ENCODE assay signal across 26 mouse cellular contexts in genomic region chr11:83406391-83406790, GRCm38 (mm10). TPM values are rescaled to one million over a fixed set of nuclear protein-coding genes. Genes with fewer than 3 reads are reported as not detected.
A peak's percentile ranks its signal among the peaks of the same experiment; 100 is the strongest.
DNase-seq lines count a peak whose midpoint lies in the region; ATAC-seq lines count a peak whose summit lies in the region.
"Had no signal": no experiment of that assay in that cellular context is flagged by ENCODE, and none has a peak within 500 bp of the region (broad histone marks: within the 10 kb centered on the region; RNA-seq: fewer than 3 reads in every experiment).

No protein-coding gene starts in this region.

- H3K4me2 ChIP-seq in heart, embryonic 13.5 days, result no peak overlapping the region

- 43% methylated on average over 3 of the region's 3 CpGs for WGBS in heart, embryonic 13.5 days
- 70% methylated on average over 3 of the region's 3 CpGs for WGBS in hindbrain, embryonic 10.5 days

- 0 out of 2 replicates have a peak overlapping the region, but pooled peaks have one; percentile 24 for H3K9ac ChIP-seq in heart, embryonic 13.5 days

- intact Hi-C loops in left cerebral cortex, postnatal 36 days (cut with DNase I), result no loop called here

- peak; percentile 26; the same call in 1 of the 2 replicates for ATAC-seq in frontal cortex, adult (ENCODE audit: low TSS enrichment)
- no peak for ATAC-seq in heart, embryonic 13.5 days (ENCODE audit: extremely low read depth, insufficient number of reproducible peaks, low FRiP score, low TSS enrichment)
- ATAC-seq: activated CD4-positive, CD25-positive, alpha-beta regulatory T cell, adult 4 months; CD4-positive, CD25-positive, alpha-beta regulatory T cell, adult 4 months; Patski had no signal

- no peaks in the 10 kb centered on the region for H3K9me3 ChIP-seq in heart, embryonic 13.5 days
- H3K9me3 ChIP-seq in hindbrain, embryonic 10.5 days, result no peaks in the 10 kb centered on the region
- H3K9me3 ChIP-seq: G1E had no signal

- DNase-seq in frontal cortex, postnatal 25 days (ENCODE audit: low spot score in 2 of 2), result no peak
- DNase-seq in heart, postnatal 4 days, result no peak
- DNase-seq in brain, adult 2 months (ENCODE audit: low read depth, low spot score), result peak; percentile 69
- peak; percentile 66 for DNase-seq in telencephalon, adult 2 months (ENCODE audit: low read depth, low spot score)
- no peak for DNase-seq in hindbrain, embryonic 10.5 days (ENCODE audit: low spot score)
- DNase-seq in left cerebral cortex, postnatal 36 days (ENCODE audit: low spot score in 2 of 2), result no peak
- DNase-seq: adrenal gland, adult 8-10 months; adrenal gland, postnatal 25 days; B cell, adult 2 months; cerebellum, adult 11 months; cerebellum, adult 11-12 months; cerebellum, adult 18-20 months had no signal

- H3K4me1 ChIP-seq in heart, embryonic 13.5 days, result peaks cover 60% of the 10 kb centered on the region
- peaks cover 24% of the 10 kb centered on the region for H3K4me1 ChIP-seq in hindbrain, embryonic 10.5 days (replicated peaks)

- no peak overlapping the region for H3K27ac ChIP-seq in heart, embryonic 13.5 days (replicated peaks)
- no peak overlapping the region for H3K27ac ChIP-seq in hindbrain, embryonic 10.5 days

- peaks cover 31% of the 10 kb centered on the region for H3K36me3 ChIP-seq in heart, embryonic 13.5 days
- peaks cover 32% of the 10 kb centered on the region for H3K36me3 ChIP-seq in hindbrain, embryonic 10.5 days

- H3K27me3 ChIP-seq in heart, embryonic 13.5 days (replicated peaks), result peaks cover 11% of the 10 kb centered on the region; the same call in 1 of the 2 replicates
- H3K27me3 ChIP-seq in hindbrain, embryonic 10.5 days (ENCODE audit: insufficient read depth, poor library complexity, severe bottlenecking), result peaks cover 7% of the 10 kb centered on the region; the same call in 1 of the 2 replicates
- H3K27me3 ChIP-seq: Patski had no signal

- no peak overlapping the region for H3K4me3 ChIP-seq in heart, embryonic 13.5 days
- no peak overlapping the region for H3K4me3 ChIP-seq in hindbrain, embryonic 10.5 days

RNA-seq across cellular contexts. Expression of gene Rasl10b, which starts 2.5 kb away (rescaled TPM):
- 7.2 and 7.3 TPM in 2 replicates for polyA plus RNA-seq in heart, embryonic 13.5 days (2015; fragmentation: Nextera tagmentation; extraction: Ambion mirVana)
- 10 to 100 TPM; 31.5 to 32.3 TPM for total RNA-seq in heart, postnatal 4 days (2021)
- 4.3 and 11.1 TPM in 2 replicates for polyA plus RNA-seq in hindbrain, embryonic 10.5 days (2016; fragmentation: Nextera tagmentation; extraction: Ambion mirVana)
- total RNA-seq in left cerebral cortex, postnatal 36 days (2021), result 100 to 1,000 TPM; 255 to 263 TPM
- total RNA-seq: G1E, MEL had no signal
- polyA plus RNA-seq: activated CD4-positive, CD25-positive, alpha-beta regulatory T cell, adult 4 months; CD4-positive, CD25-positive, alpha-beta regulatory T cell, adult 4 months had no signal

RNA-seq across cellular contexts. Expression of gene Gas2l2, which starts 22.9 kb away (rescaled TPM):
- 0.11 TPM in 1 of 2 replicates, not detected in the other for polyA plus RNA-seq in heart, embryonic 13.5 days (2015; fragmentation: Nextera tagmentation; extraction: Ambion mirVana)
- total RNA-seq in heart, postnatal 4 days (2021), result not detected
- polyA plus RNA-seq in hindbrain, embryonic 10.5 days (2016; fragmentation: Nextera tagmentation; extraction: Ambion mirVana), result 0.27 and 0.39 TPM in 2 replicates
- not detected for total RNA-seq in left cerebral cortex, postnatal 36 days (2021)
- total RNA-seq: adrenal gland, adult 18-20 months; adrenal gland, adult 2 months; adrenal gland, postnatal 10 days; adrenal gland, postnatal 14 days; adrenal gland, postnatal 25 days; adrenal gland, postnatal 36 days; CH12.LX; MEL had no signal
- polyA plus RNA-seq: activated CD4-positive, CD25-positive, alpha-beta regulatory T cell, adult 4 months; adrenal gland, adult 2 months; C2C12; CD4-positive, CD25-positive, alpha-beta regulatory T cell, adult 4 months; G1E; Patski had no signal

RNA-seq across cellular contexts. Expression of gene 1700020L24Rik, which starts 31.1 kb away (rescaled TPM):
- 1.4 and 2.1 TPM in 2 replicates for polyA plus RNA-seq in heart, embryonic 13.5 days (2015; fragmentation: Nextera tagmentation; extraction: Ambion mirVana)
- under 1 TPM in 1 of 2 experiments, not detected in 1; 0.56 TPM for total RNA-seq in heart, postnatal 4 days (2021)
- 0.97 TPM in 1 of 2 replicates, not detected in the other for polyA plus RNA-seq in hindbrain, embryonic 10.5 days (2016; fragmentation: Nextera tagmentation; extraction: Ambion mirVana)
- under 1 TPM in 1 of 2 experiments, not detected in 1; 0.54 TPM for total RNA-seq in left cerebral cortex, postnatal 36 days (2021)
- total RNA-seq: G1E, MEL had no signal
- polyA plus RNA-seq: G1E had no signal

RNA-seq across cellular contexts. Expression of gene Mmp28, which starts 56.5 kb away (rescaled TPM):
- polyA plus RNA-seq in heart, embryonic 13.5 days (2015; fragmentation: Nextera tagmentation; extraction: Ambion mirVana), result 2.5 and 2.7 TPM in 2 replicates
- total RNA-seq in heart, postnatal 4 days (2021), result 1 to 10 TPM; 7.0 to 7.1 TPM
- 1.1 and 1.3 TPM in 2 replicates for polyA plus RNA-seq in hindbrain, embryonic 10.5 days (2016; fragmentation: Nextera tagmentation; extraction: Ambion mirVana)
- total RNA-seq in left cerebral cortex, postnatal 36 days (2021), result 1 to 10 TPM; 3.5 to 5.1 TPM
- total RNA-seq: MEL had no signal
- polyA plus RNA-seq: activated CD4-positive, CD25-positive, alpha-beta regulatory T cell, adult 4 months; CD4-positive, CD25-positive, alpha-beta regulatory T cell, adult 4 months; G1E had no signal

Comparison
In these comparisons a context has a peak if more than half of its experiments do, and no peak if none do; other contexts are left out.
1. DNase-seq: peak in brain, adult 2 months (single experiment) and telencephalon, adult 2 months (single experiment); none in frontal cortex, postnatal 25 days (0 of 2), heart, postnatal 4 days (single experiment), hindbrain, embryonic 10.5 days (single experiment) and left cerebral cortex, postnatal 36 days (0 of 2).
2. RNA of gene Rasl10b, which starts 2.5 kb away (total RNA-seq): 255 to 263 TPM in left cerebral cortex, postnatal 36 days; 31.5 to 32.3 TPM in heart, postnatal 4 days; every median in the first group is over 4 times any median in the second.